ENCODE assay signal across 8 mouse cellular contexts in the genomic region with DNA sequence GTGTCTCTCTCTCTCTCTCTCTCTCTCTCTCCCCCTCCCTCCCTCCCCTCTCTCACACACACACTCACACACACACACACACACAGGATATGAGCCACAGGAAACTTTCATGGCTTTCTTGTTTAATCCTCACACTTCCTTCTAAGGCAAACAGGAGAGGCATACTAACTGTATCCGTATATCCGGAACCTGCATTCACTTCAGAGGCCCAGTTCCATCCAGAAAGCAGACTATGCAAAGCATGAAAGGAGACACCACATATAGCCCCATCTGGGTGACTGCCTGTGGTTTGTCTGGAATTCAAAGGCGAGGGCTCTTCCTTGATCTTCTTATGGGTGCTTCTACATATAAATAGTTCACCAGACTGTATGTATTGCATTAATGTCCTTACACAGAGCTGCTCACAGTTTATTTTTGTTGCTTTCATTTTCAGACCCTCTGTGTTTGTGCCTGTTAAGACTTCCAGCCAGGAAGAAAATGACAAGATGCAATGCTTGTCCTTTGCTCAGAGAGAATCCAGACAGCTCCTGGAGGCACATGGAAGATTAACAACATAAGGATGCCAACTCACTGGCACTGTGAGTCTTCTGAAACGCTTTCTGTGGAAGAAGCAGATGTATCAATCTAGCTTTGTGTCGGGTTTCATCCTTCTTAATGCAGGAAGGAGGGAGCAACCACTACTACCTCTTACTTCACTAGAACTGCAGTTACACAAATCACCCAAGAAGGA. TPM values are rescaled to one million over a fixed set of nuclear protein-coding genes. Genes with fewer than 3 reads are reported as not detected.
A peak's percentile ranks its signal among the peaks of the same experiment; 100 is the strongest.
DNase-seq lines count a peak whose midpoint lies in the region; ATAC-seq lines count a peak whose summit lies in the region.

No protein-coding gene starts in this region.

- H3K9ac ChIP-seq in heart, embryonic 16.5 days (ENCODE audit: low read length), result peak overlapping the region; percentile 59
- no peak overlapping the region for H3K9ac ChIP-seq in intestine, embryonic 16.5 days (ENCODE audit: low read depth, low read length)

- 36% methylated on average over 5 of the region's 5 CpGs for WGBS in heart, embryonic 16.5 days
- WGBS in intestine, embryonic 16.5 days, result 36% methylated on average over 5 of the region's 5 CpGs

- no peaks in the 10 kb centered on the region for H3K9me3 ChIP-seq in heart, embryonic 16.5 days (replicated peaks; ENCODE audit: control insufficient read depth, low read length)
- no peaks in the 10 kb centered on the region for H3K9me3 ChIP-seq in intestine, embryonic 16.5 days (ENCODE audit: control insufficient read depth, low read length)

- H3K27ac ChIP-seq in heart, embryonic 16.5 days (ENCODE audit: low read length), result peak overlapping the region; percentile 98
- peak overlapping the region; percentile 85 for H3K27ac ChIP-seq in intestine, embryonic 16.5 days (ENCODE audit: low read length)

- no peak overlapping the region for H3K4me3 ChIP-seq in heart, embryonic 16.5 days (ENCODE audit: low read length)
- no peak overlapping the region for H3K4me3 ChIP-seq in intestine, embryonic 16.5 days (ENCODE audit: low read length)

- no peaks in the 10 kb centered on the region for H3K27me3 ChIP-seq in heart, embryonic 16.5 days (ENCODE audit: control insufficient read depth, insufficient read depth, low read length)
- H3K27me3 ChIP-seq in intestine, embryonic 16.5 days (replicated peaks; ENCODE audit: control insufficient read depth, insufficient read depth, low read length), result no peaks in the 10 kb centered on the region

- peaks cover 95% of the 10 kb centered on the region for H3K4me1 ChIP-seq in heart, embryonic 16.5 days (ENCODE audit: control insufficient read depth, insufficient read depth, low read length)
- H3K4me1 ChIP-seq in intestine, embryonic 16.5 days (ENCODE audit: control insufficient read depth, insufficient read depth, low read length), result peaks cover 91% of the 10 kb centered on the region

- no peak for DNase-seq in heart, adult 8-10 months (ENCODE audit: low spot score)
- DNase-seq in 416B (ENCODE audit: low read depth), result peak; percentile 73
- DNase-seq in adrenal gland, postnatal 4 days (ENCODE audit: low spot score in 2 of 2), result no peak
- no peak for DNase-seq in cerebellum, postnatal 14 days
- DNase-seq in lung, postnatal 36 days, result no peak

- ATAC-seq in heart, embryonic 16.5 days (replicated peaks; ENCODE audit: extremely low read depth, insufficient read depth, low FRiP score), result no peak
- peak; percentile 41 for ATAC-seq in activated CD4-positive, CD25-positive, alpha-beta regulatory T cell, adult 4 months
- no peak for ATAC-seq in intestine, embryonic 16.5 days

- peak overlapping the region; percentile 35; the same call in 1 of the 2 replicates for H3K4me2 ChIP-seq in heart, embryonic 16.5 days (ENCODE audit: low read depth, low read length)
- H3K4me2 ChIP-seq in intestine, embryonic 16.5 days (ENCODE audit: low read depth, low read length), result no peak overlapping the region

- H3K36me3 ChIP-seq in heart, embryonic 16.5 days (ENCODE audit: control insufficient read depth, insufficient read depth), result no peaks in the 10 kb centered on the region
- H3K36me3 ChIP-seq in intestine, embryonic 16.5 days (ENCODE audit: control insufficient read depth, insufficient read depth, low read length), result peaks cover under 1% of the 10 kb centered on the region; the same call in 1 of the 2 replicates

RNA-seq across cellular contexts. Expression of a gene that starts 18.5 kb away (rescaled TPM):
- 260 and 301 TPM in 2 replicates for polyA plus RNA-seq in heart, embryonic 16.5 days (2015; fragmentation: Nextera tagmentation; extraction: Ambion mirVana)
- total RNA-seq in heart, adult 8-10 months (2022), result 10 to 100 TPM; 57.8 to 82.0 (median 75.8) TPM
- polyA plus RNA-seq in activated CD4-positive, CD25-positive, alpha-beta regulatory T cell, adult 4 months (2017; shearing (Covaris generic)), result 100 to 1,000 TPM in 1 of 2 experiments, 10 to 100 TPM in 1; 84.6 to 128 TPM
- 402 and 447 TPM in 2 replicates for polyA plus RNA-seq in intestine, embryonic 16.5 days (2015; fragmentation: Nextera tagmentation; extraction: Ambion mirVana)
- 100 to 1,000 TPM; 220 to 242 TPM for total RNA-seq in adrenal gland, postnatal 4 days (2021)

RNA-seq across cellular contexts. Expression of a gene that starts 38.0 kb away (rescaled TPM):
- 262 and 283 TPM in 2 replicates for polyA plus RNA-seq in heart, embryonic 16.5 days (2015; fragmentation: Nextera tagmentation; extraction: Ambion mirVana)
- 100 to 1,000 TPM; 152 to 167 (median 158) TPM for total RNA-seq in heart, adult 8-10 months (2022)
- polyA plus RNA-seq in activated CD4-positive, CD25-positive, alpha-beta regulatory T cell, adult 4 months (2017; shearing (Covaris generic)), result 100 to 1,000 TPM; 603 to 630 TPM
- 355 and 362 TPM in 2 replicates for polyA plus RNA-seq in intestine, embryonic 16.5 days (2015; fragmentation: Nextera tagmentation; extraction: Ambion mirVana)
- total RNA-seq in adrenal gland, postnatal 4 days (2021), result 100 to 1,000 TPM; 308 to 312 TPM

RNA-seq across cellular contexts. Expression of a gene that starts 38.2 kb away (rescaled TPM):
- polyA plus RNA-seq in heart, embryonic 16.5 days (2015; fragmentation: Nextera tagmentation; extraction: Ambion mirVana), result 6.0 and 12.2 TPM in 2 replicates
- total RNA-seq in heart, adult 8-10 months (2022), result 1 to 10 TPM in 1 of 4 experiments, under 1 TPM in 3; 0.50 to 1.1 (median 0.74) TPM
- polyA plus RNA-seq in activated CD4-positive, CD25-positive, alpha-beta regulatory T cell, adult 4 months (2017; shearing (Covaris generic)), result 100 to 1,000 TPM in 1 of 2 experiments, 10 to 100 TPM in 1; 88.8 to 120 TPM
- 6.9 and 7.3 TPM in 2 replicates for polyA plus RNA-seq in intestine, embryonic 16.5 days (2015; fragmentation: Nextera tagmentation; extraction: Ambion mirVana)
- 1 to 10 TPM; 2.5 to 3.6 TPM for total RNA-seq in adrenal gland, postnatal 4 days (2021)
